26 mouse cellular contexts compared by ENCODE assay signal in genomic region chr11:61385725-61386124, GRCm38 (mm10). TPM values are rescaled to one million over a fixed set of nuclear protein-coding genes. Genes with fewer than 3 reads are reported as not detected.
"Had no signal": no experiment of that assay in that cellular context is flagged by ENCODE, and none has a peak within 500 bp of the region (broad histone marks: within the 10 kb centered on the region; RNA-seq: fewer than 3 reads in every experiment).

No protein-coding gene starts in this region.

- H3K4me2 ChIP-seq: lung, embryonic 14.5 days; midbrain, embryonic 12.5 days; neural tube, embryonic 13.5 days; neural tube, embryonic 15.5 days had no signal

- H3K27me3 ChIP-seq: midbrain, embryonic 12.5 days; neural tube, embryonic 13.5 days; neural tube, embryonic 15.5 days had no signal

- H3K36me3 ChIP-seq: midbrain, embryonic 10.5 days; midbrain, embryonic 12.5 days; neural tube, embryonic 13.5 days; neural tube, embryonic 15.5 days had no signal

- ATAC-seq: midbrain, embryonic 16.5 days had no signal

- H3K9ac ChIP-seq: liver, embryonic 14.5 days; lung, embryonic 14.5 days; midbrain, embryonic 12.5 days; neural tube, embryonic 13.5 days; neural tube, embryonic 15.5 days had no signal

- DNase-seq: lung, adult 18-20 months; lung, embryonic 14.5 days; lung, postnatal 10 days; lung, postnatal 4 days; midbrain, embryonic 14.5 days; retina, postnatal 1 day; right cerebral cortex, adult 18-20 months; right cerebral cortex, postnatal 25 days; right cerebral cortex, postnatal 4 days; spleen, adult 18-20 months; thymus, adult 18-20 months; thymus, postnatal 14 days; thymus, postnatal 4 days had no signal

- H3K9me3 ChIP-seq: midbrain, embryonic 10.5 days; midbrain, embryonic 12.5 days; neural tube, embryonic 13.5 days; neural tube, embryonic 15.5 days had no signal

- H3K27ac ChIP-seq: liver, embryonic 14.5 days; midbrain, embryonic 10.5 days; midbrain, embryonic 12.5 days; neural tube, embryonic 13.5 days; neural tube, embryonic 15.5 days had no signal

- H3K4me3 ChIP-seq: midbrain, embryonic 10.5 days; midbrain, embryonic 12.5 days; myocyte; neural tube, embryonic 13.5 days; neural tube, embryonic 15.5 days had no signal

- H3K4me1 ChIP-seq: midbrain, embryonic 10.5 days; midbrain, embryonic 12.5 days; neural tube, embryonic 13.5 days; neural tube, embryonic 15.5 days had no signal

RNA-seq across cellular contexts. Expression of gene Slc47a1, which starts 7.6 kb away (rescaled TPM):
- total RNA-seq: megakaryocyte, adult 5-6 weeks; megakaryocyte-erythroid progenitor cell, adult 5-6 weeks had no signal
- polyA plus RNA-seq: midbrain, embryonic 10.5 days; midbrain, embryonic 12.5 days; midbrain, embryonic 14.5 days; neural tube, embryonic 13.5 days had no signal

RNA-seq across cellular contexts. Expression of gene Slc47a2, which starts 43.1 kb away (rescaled TPM):
- total RNA-seq: megakaryocyte, adult 5-6 weeks; megakaryocyte-erythroid progenitor cell, adult 5-6 weeks had no signal
- polyA plus RNA-seq: lung, embryonic 14.5 days; midbrain, embryonic 10.5 days; midbrain, embryonic 12.5 days; midbrain, embryonic 14.5 days; midbrain, embryonic 16.5 days; neural tube, embryonic 11.5 days; neural tube, embryonic 13.5 days; neural tube, embryonic 15.5 days; small intestine, adult 2 months; stomach, embryonic 14.5 days; stomach, embryonic 16.5 days had no signal
